Mouse (Mus musculus): ENCODE data around the gene Xrn2.

- TF ChIP-seq POLR2A (IDR thresholded peaks at IDR 0.05; ENCODE audit: insufficient read depth, low read depth, low read length) (no peak), EP300 (IDR thresholded peaks at IDR 0.05; ENCODE audit: insufficient read depth, low read depth, low read length) (no peak), CTCF (IDR thresholded peaks at IDR 0.05) (no peak)
Measured at GRCm38 (mm10) chr2:147073962-147074361, 61.2 kb downstream of the Xrn2 start.

Measured in heart, adult 2 months (tissue).